11 mouse cellular contexts compared by ENCODE assay signal in genomic region chr4:118991797-118992196, GRCm38 (mm10). TPM values are rescaled to one million over a fixed set of nuclear protein-coding genes. Genes with fewer than 3 reads are reported as not detected.
A peak's percentile ranks its signal among the peaks of the same experiment; 100 is the strongest.
DNase-seq lines count a peak whose midpoint lies in the region; ATAC-seq and TF ChIP-seq lines count a peak whose summit lies in the region.
"Had no signal": no experiment of that assay in that cellular context is flagged by ENCODE, and none has a peak within 500 bp of the region (broad histone marks: within the 10 kb centered on the region; RNA-seq: fewer than 3 reads in every experiment).

No protein-coding gene starts in this region.

- H3K27me3 ChIP-seq in heart, adult 2 months (ENCODE audit: control insufficient read depth, insufficient read depth, low read length) = no peaks in the 10 kb centered on the region
- H3K27me3 ChIP-seq in spleen, adult 2 months (ENCODE audit: control insufficient read depth, insufficient read depth, low read length) = no peaks in the 10 kb centered on the region
- H3K27me3 ChIP-seq in embryonic facial prominence, embryonic 14.5 days (replicated peaks; ENCODE audit: control insufficient read depth, insufficient read depth, low read length) = no peaks in the 10 kb centered on the region

- no peak overlapping the region for H3K27ac ChIP-seq in heart, adult 2 months
- no peak overlapping the region for H3K27ac ChIP-seq in spleen, adult 2 months (ENCODE audit: insufficient read depth, low read length)
- no peak overlapping the region for H3K27ac ChIP-seq in embryonic facial prominence, embryonic 14.5 days (replicated peaks; ENCODE audit: low read depth, low read length)

- H3K9me3 ChIP-seq in embryonic facial prominence, embryonic 14.5 days (ENCODE audit: control insufficient read depth, low read length) = peaks cover 11% of the 10 kb centered on the region

- no peak for TF ChIP-seq POLR2A in heart, adult 2 months (IDR thresholded peaks at IDR 0.05; ENCODE audit: insufficient read depth, low read depth, low read length)
- no peak for TF ChIP-seq POLR2A in spleen, adult 2 months (IDR thresholded peaks at IDR 0.05; ENCODE audit: low read depth, low read length)

- no peak overlapping the region for H3K4me3 ChIP-seq in heart, adult 2 months
- no peak overlapping the region for H3K4me3 ChIP-seq in spleen, adult 2 months (ENCODE audit: extremely low read depth, insufficient read depth, insufficient read length)
- no peak overlapping the region for H3K4me3 ChIP-seq in embryonic facial prominence, embryonic 14.5 days (ENCODE audit: low read depth, low read length)

- no peak overlapping the region for H3K9ac ChIP-seq in heart, adult 2 months (ENCODE audit: low read depth, low read length)
- no peak overlapping the region for H3K9ac ChIP-seq in embryonic facial prominence, embryonic 14.5 days (ENCODE audit: low read depth, low read length)

- H3K4me2 ChIP-seq in embryonic facial prominence, embryonic 14.5 days (ENCODE audit: low read depth, low read length) = no peak overlapping the region

- WGBS in heart, adult 2 months = 28% methylated on average over 4 of the region's 4 CpGs
- WGBS in spleen, adult 2 months = 36% methylated on average over 4 of the region's 4 CpGs
- WGBS in embryonic facial prominence, embryonic 14.5 days = 46% methylated on average over 4 of the region's 4 CpGs

- no peaks in the 10 kb centered on the region for H3K4me1 ChIP-seq in heart, adult 2 months (ENCODE audit: control insufficient read depth, insufficient read depth, low read length)
- peaks cover 3% of the 10 kb centered on the region; the same call in 1 of the 2 replicates for H3K4me1 ChIP-seq in spleen, adult 2 months (ENCODE audit: control insufficient read depth, insufficient read depth, insufficient read length)
- no peaks in the 10 kb centered on the region for H3K4me1 ChIP-seq in embryonic facial prominence, embryonic 14.5 days (ENCODE audit: control insufficient read depth, insufficient read depth, low read length)

- DNase-seq in heart, adult 2 months = no peak
- no peak for DNase-seq in heart, postnatal 36 days
- peak in 1 of 2 experiments; percentile 43 for DNase-seq in spleen, adult 2 months (ENCODE audit: low read depth in 1 of 2, low spot score in 2 of 2)
- no peak for DNase-seq in spleen, adult 12 weeks (ENCODE audit: low spot score)
- DNase-seq in embryonic facial prominence, embryonic 14.5 days (ENCODE audit: low spot score) = peak; percentile 56
- peak; percentile 68 for DNase-seq in retina, postnatal 1 day
- no peak for DNase-seq in T-cell, adult 2 months (ENCODE audit: low spot score)
- no peak for DNase-seq in left cerebral cortex, postnatal 25 days (ENCODE audit: low spot score in 2 of 2)

- no peaks in the 10 kb centered on the region for H3K36me3 ChIP-seq in heart, adult 2 months (ENCODE audit: control insufficient read depth, insufficient read depth, low read length)
- no peaks in the 10 kb centered on the region for H3K36me3 ChIP-seq in spleen, adult 2 months (ENCODE audit: control insufficient read depth, insufficient read depth, low read length)
- H3K36me3 ChIP-seq in embryonic facial prominence, embryonic 14.5 days (ENCODE audit: control insufficient read depth, insufficient read depth, low read length) = no peaks in the 10 kb centered on the region

- no peak for ATAC-seq in embryonic facial prominence, embryonic 14.5 days (ENCODE audit: low read depth)
- ATAC-seq: forebrain, embryonic 16.5 days had no signal

- TF ChIP-seq CTCF in heart, adult 2 months (IDR thresholded peaks at IDR 0.05) = peak; percentile 62
- peak; percentile 29; the same call in 1 of the 2 replicates for TF ChIP-seq CTCF in spleen, adult 2 months (IDR thresholded peaks at IDR 0.05; ENCODE audit: extremely low read depth, insufficient read depth, insufficient read length, insufficient replicate concordance)

- H3K79me2 ChIP-seq in heart, adult 2 months (replicated peaks; ENCODE audit: control insufficient read depth, insufficient read depth, low read length) = no peaks in the 10 kb centered on the region

- TF ChIP-seq EP300 in heart, adult 2 months (IDR thresholded peaks at IDR 0.05; ENCODE audit: insufficient read depth, low read depth, low read length) = no peak

- intact Hi-C loops in heart, adult 2 months (cut with DNase I) = no loop called here
- intact Hi-C loops in heart, postnatal 36 days (cut with DNase I) = no loop called here
- intact Hi-C loops in left cerebral cortex, postnatal 25 days (cut with DNase I) = no loop called here

RNA-seq across cellular contexts. Expression of gene Lao1, which starts 30.4 kb away (rescaled TPM):
- total RNA-seq in heart, adult 2 months (2021) = under 1 TPM; 0.20 to 0.42 TPM
- not detected in 2 replicates for polyA plus RNA-seq in heart, adult 2 months (2012; rRNA removed)
- total RNA-seq in heart, postnatal 36 days (2021) = under 1 TPM; 0.28 to 0.38 TPM
- polyA plus RNA-seq in spleen, adult 2 months (2012; rRNA removed) = not detected in 2 replicates
- not detected in 2 replicates for polyA plus RNA-seq in embryonic facial prominence, embryonic 14.5 days (2014; fragmentation: Nextera tagmentation; extraction: Ambion mirVana)
- under 1 TPM; 0.27 to 0.34 TPM for total RNA-seq in left cerebral cortex, postnatal 25 days (2021)
- polyA plus RNA-seq: neural tube, embryonic 11.5 days had no signal

RNA-seq across cellular contexts. Expression of gene Olfr1328, which starts 53.4 kb away (rescaled TPM):
- not detected for total RNA-seq in heart, adult 2 months (2021)
- not detected in 2 replicates for polyA plus RNA-seq in heart, adult 2 months (2012; rRNA removed)
- total RNA-seq in heart, postnatal 36 days (2021) = not detected
- polyA plus RNA-seq in spleen, adult 2 months (2012; rRNA removed) = not detected in 2 replicates
- 0.07 TPM in 1 of 2 replicates, not detected in the other for polyA plus RNA-seq in embryonic facial prominence, embryonic 14.5 days (2014; fragmentation: Nextera tagmentation; extraction: Ambion mirVana)
- not detected for total RNA-seq in left cerebral cortex, postnatal 25 days (2021)
- total RNA-seq: layer of hippocampus, postnatal 25 days had no signal
- polyA plus RNA-seq: forebrain, embryonic 16.5 days; neural tube, embryonic 11.5 days had no signal

Comparison
In these comparisons a context has a peak if more than half of its experiments do, and no peak if none do; other contexts are left out.
1. DNase-seq: peak in embryonic facial prominence, embryonic 14.5 days (single experiment) and retina, postnatal 1 day (single experiment); none in heart, adult 2 months (0 of 2), heart, postnatal 36 days (0 of 2), spleen, adult 12 weeks (single experiment), T-cell, adult 2 months (single experiment) and left cerebral cortex, postnatal 25 days (0 of 2).